Mouse (Mus musculus) liver, adult 2 months (tissue): ENCODE data around the gene Elf2.

Experiments
- CTCF ChIP-seq: fragments of 200-500 bp; IDR thresholded peaks from 2 replicates; pipeline ENCODE4 v1.5.1; 2011; ENCODE audit warnings: low read depth, low read length, control low read depth
- POLR2A ChIP-seq: fragments of 200-500 bp; IDR thresholded peaks from 2 replicates; pipeline ENCODE4 v1.6.1; 2011; ENCODE audit warnings: low read length, control low read depth; ENCODE audit not compliant: insufficient read depth; ENCODE audit errors: extremely low read depth

- no peak for TF ChIP-seq CTCF
- TF ChIP-seq POLR2A = no peak
These were observed 82.4 kb downstream of the Elf2 start for GRCm38 (mm10) chr3:51258070-51258469.
